Mouse (Mus musculus): ENCODE results near the gene Eapp.
"Not testable (repeated sequence)": the region's sequence is repeated elsewhere in the genome, so short reads cannot be mapped to it uniquely, and the experiment has no call there.

Eapp gene

GRCm38 (mm10) chr12:54695511-54696241 is at the start of gene Eapp:
Gene Eapp, minus strand, starts transcription at chr12:54695897.
- DNase-seq (ENCODE audit: low spot score in 2 of 2): peak; percentile 89 to 92

GRCm38 (mm10) chr12:54738661-54739243 is 43.1 kb upstream of the Eapp start:
- peak; percentile 39 to 41 for DNase-seq (ENCODE audit: low spot score in 2 of 2)

GRCm38 (mm10) chr12:54737891-54738660 is 42.4 kb upstream of the Eapp start:
- not testable (repeated sequence) for DNase-seq (ENCODE audit: low spot score in 2 of 2)

DNA sequence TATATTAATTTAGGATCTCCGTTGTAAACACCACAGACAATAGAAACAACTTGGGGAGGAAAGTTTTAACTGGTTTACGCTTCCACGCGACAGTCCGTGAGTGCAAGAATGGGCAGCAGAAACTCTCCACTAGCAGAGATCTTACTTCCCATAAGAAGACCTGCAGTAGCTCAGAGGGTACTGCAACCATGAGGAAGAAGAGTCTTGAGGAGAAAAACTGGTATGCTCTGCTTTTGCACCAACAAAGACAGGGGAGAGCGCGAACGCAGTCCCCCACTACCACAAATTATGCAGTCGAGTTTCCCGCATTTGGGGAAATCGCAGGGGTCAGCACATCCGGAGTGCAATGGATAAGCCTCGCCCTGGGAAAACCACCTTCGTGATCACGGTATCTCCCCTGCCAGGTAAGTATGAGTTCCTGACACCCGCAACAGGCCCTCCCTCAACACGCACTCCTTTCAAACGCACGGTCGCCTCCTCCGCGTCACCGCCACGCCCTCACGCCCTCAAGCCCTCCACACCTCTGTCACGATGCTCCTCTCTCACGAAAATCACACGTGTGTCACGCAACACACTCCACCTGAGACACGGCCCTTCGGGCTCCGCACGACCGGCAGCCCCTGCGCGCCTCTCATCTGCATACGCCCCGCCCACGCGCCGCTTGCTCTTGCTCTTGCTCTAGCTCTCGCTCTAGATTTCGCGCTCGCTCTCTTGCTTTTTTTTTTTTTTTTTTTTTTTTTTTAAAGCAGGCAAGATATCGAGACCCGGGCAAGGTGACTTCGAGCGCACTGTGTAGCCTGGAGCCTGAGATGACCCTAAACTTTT is 38.8 kb upstream of the Eapp start:
- DNase-seq (ENCODE audit: low spot score in 2 of 2): peak; percentile 42 to 63

- DNase-seq (ENCODE audit: low spot score in 2 of 2): not testable (repeated sequence)
Measured at GRCm38 (mm10) chr12:54729140-54730059, 33.7 kb upstream of the Eapp start.

GRCm38 (mm10) chr12:54718871-54719786 is 23.4 kb upstream of the Eapp start:
- DNase-seq (ENCODE audit: low spot score in 2 of 2): not testable (repeated sequence)

DNA sequence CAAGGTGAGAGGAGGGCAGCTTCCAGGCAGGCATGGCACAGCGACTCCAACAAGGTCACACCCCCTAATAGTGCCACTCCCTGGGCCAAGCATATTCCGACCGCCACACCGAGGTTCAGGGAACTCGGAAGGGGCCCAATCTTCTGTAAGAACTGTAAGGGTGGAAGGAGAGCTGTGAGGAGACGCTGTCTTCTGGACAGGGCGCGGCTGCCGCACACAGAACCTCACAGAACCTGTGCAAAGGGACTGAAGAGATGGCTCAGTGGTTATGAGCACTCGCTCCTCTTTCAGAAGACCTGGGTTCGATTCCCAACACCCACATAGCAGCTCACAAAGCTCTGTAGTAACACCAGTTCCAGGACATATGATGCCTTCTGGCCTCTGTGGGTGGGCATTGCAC is 21.8 kb upstream of the Eapp start:
- not testable (repeated sequence) for DNase-seq (ENCODE audit: low spot score in 2 of 2)

- peak; percentile 64 to 74 for DNase-seq (ENCODE audit: low spot score in 2 of 2)
Measured at GRCm38 (mm10) chr12:54713822-54714626, 18.3 kb upstream of the Eapp start.

GRCm38 (mm10) chr12:54710494-54710879 is 14.8 kb upstream of the Eapp start:
- peak; percentile 50 to 52 for DNase-seq (ENCODE audit: low spot score in 2 of 2)

GRCm38 (mm10) chr12:54709691-54710493 is 14.2 kb upstream of the Eapp start:
- peak in 1 of 2 experiments; percentile 19 for DNase-seq (ENCODE audit: low spot score in 2 of 2)

DNA sequence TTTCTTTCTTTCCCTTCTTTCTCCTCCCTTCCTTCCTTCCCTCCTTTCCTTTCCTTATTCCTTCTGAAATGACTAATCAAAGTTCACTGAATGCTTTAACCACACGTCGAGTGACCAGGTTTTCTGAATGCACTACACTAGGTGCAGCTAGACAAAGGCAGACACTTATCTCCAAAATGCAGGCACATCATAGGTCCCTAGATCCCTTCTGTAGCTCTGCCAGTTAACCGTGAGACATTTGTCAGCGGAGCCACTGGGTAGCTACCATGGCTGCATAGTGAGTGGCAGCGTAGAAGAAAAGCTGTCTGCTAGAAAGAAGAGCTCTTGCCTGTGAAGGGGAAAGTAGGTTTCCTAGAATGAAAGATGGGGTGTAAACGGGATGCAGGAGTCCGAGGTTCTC is 3.7 kb upstream of the Eapp start:
- DNase-seq (ENCODE audit: low spot score in 2 of 2): no peak

GRCm38 (mm10) chr12:54697791-54698250 is 2.1 kb upstream of the Eapp start:
- DNase-seq (ENCODE audit: low spot score in 2 of 2): no peak

GRCm38 (mm10) chr12:54697003-54697597 is 1.4 kb upstream of the Eapp start:
- DNase-seq (ENCODE audit: low spot score in 2 of 2): peak; percentile 41 to 49

DNA sequence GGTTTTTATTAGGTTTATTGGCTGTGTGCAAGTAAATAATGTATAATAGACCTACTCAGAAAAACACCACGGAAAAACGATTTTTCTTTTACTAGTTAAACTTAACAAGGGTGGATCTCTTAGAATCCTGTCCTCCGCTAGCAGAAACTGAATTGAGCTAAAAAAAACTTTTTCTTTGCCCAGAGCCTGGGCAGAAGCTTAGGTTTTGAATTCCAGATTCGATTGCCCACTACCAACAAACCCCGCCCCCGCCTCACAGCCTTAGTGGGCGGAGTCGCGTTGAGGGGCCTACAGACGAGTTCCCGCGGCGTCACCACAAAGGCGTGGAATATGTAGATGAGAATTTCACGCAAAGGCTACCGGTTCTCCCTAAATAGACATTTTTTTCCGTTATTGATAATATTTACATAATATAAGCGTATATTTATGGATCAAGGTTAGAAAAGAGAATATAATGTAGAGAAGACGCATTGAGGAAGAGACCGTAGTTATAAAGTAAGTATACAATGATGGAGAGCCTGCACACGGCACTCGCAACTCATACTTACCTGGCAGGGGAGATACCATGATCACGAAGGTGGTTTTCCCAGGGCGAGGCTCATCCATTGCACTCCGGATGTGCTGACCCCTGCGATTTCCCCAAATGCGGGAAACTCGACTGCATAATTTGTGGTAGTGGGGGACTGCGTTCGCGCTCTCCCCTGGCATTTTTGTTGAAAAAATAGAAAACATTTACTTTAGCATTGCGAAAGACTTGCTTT is 725 bp upstream of the Eapp start:
- DNase-seq (ENCODE audit: low spot score in 2 of 2): peak; percentile 89 to 93

- no peak for DNase-seq (ENCODE audit: low spot score in 2 of 2)
Measured at GRCm38 (mm10) chr12:54694847-54695510, 718 bp downstream of the Eapp start.

GRCm38 (mm10) chr12:54689082-54689481 is 6.6 kb downstream of the Eapp start:
- DNase-seq (ENCODE audit: low spot score in 2 of 2): no peak
